Mouse (Mus musculus) NIH3T3 (cell line): Measurements from ENCODE around the gene Rpusd1.

Source experiments
- DNase-seq: peaks from one replicate; pipeline ENCODE4 v3.0.0-alpha.2; 2012; ENCODE audit warnings: low read depth

Rpusd1 gene

GRCm38 (mm10) chr17:25727265-25728008 lies at the start of gene Rpusd1, which contains the start of gene Chtf18:
TSS of gene Rpusd1 (plus strand) at chr17:25727670.
TSS of gene Chtf18 (minus strand) at chr17:25727419.
- peak; percentile 100 for DNase-seq

- DNase-seq = no peak
Observed at GRCm38 (mm10) chr17:25677969-25678368, 49.5 kb upstream of the Rpusd1 start.

GRCm38 (mm10) chr17:25679818-25680217 lies 47.7 kb upstream of the Rpusd1 start:
- no peak for DNase-seq

GRCm38 (mm10) chr17:25681636-25682035 lies 45.8 kb upstream of the Rpusd1 start:
- no peak for DNase-seq

- peak; percentile 51 for DNase-seq
Observed at GRCm38 (mm10) chr17:25686323-25686722, 41.1 kb upstream of the Rpusd1 start.

- no peak for DNase-seq
Observed at GRCm38 (mm10) chr17:25688922-25689321, 38.5 kb upstream of the Rpusd1 start.

GRCm38 (mm10) chr17:25696263-25696662 lies 31.2 kb upstream of the Rpusd1 start:
- DNase-seq = no peak

GRCm38 (mm10) chr17:25698446-25698845 lies 29.0 kb upstream of the Rpusd1 start:
- DNase-seq = peak; percentile 89

- peak; percentile 21 for DNase-seq
Observed at GRCm38 (mm10) chr17:25700863-25701496, 26.5 kb upstream of the Rpusd1 start.

- no peak for DNase-seq
Observed at GRCm38 (mm10) chr17:25709994-25710393, 17.5 kb upstream of the Rpusd1 start.

- peak; percentile 76 for DNase-seq
Observed at GRCm38 (mm10) chr17:25711136-25711535, 16.3 kb upstream of the Rpusd1 start.

- DNase-seq = no peak
Observed at GRCm38 (mm10) chr17:25715627-25716026, 11.8 kb upstream of the Rpusd1 start.

GRCm38 (mm10) chr17:25716130-25716529 lies 11.3 kb upstream of the Rpusd1 start:
- peak; percentile 38 for DNase-seq

- no peak for DNase-seq
Observed at GRCm38 (mm10) chr17:25716711-25717637, 10.5 kb upstream of the Rpusd1 start, which contains the start of gene Gng13. TSS of gene Gng13 (plus strand) at chr17:25717171.

GRCm38 (mm10) chr17:25717691-25718090 lies 9.8 kb upstream of the Rpusd1 start:
- DNase-seq = no peak

GRCm38 (mm10) chr17:25721476-25721875 lies 6.0 kb upstream of the Rpusd1 start:
- DNase-seq = no peak

- no peak for DNase-seq
Observed at GRCm38 (mm10) chr17:25723470-25723869, 4.0 kb upstream of the Rpusd1 start.

- peak; percentile 56 for DNase-seq
Observed at GRCm38 (mm10) chr17:25723919-25724318, 3.6 kb upstream of the Rpusd1 start.

- DNase-seq = no peak
Observed at GRCm38 (mm10) chr17:25725264-25725663, 2.2 kb upstream of the Rpusd1 start.

- DNase-seq = no peak
Observed at GRCm38 (mm10) chr17:25728009-25728270, 470 bp downstream of the Rpusd1 start.

GRCm38 (mm10) chr17:25732082-25732481 lies 4.6 kb downstream of the Rpusd1 start:
- peak; percentile 82 for DNase-seq

GRCm38 (mm10) chr17:25735246-25735645 lies 7.8 kb downstream of the Rpusd1 start:
- DNase-seq = peak; percentile 63

GRCm38 (mm10) chr17:25735745-25736144 lies 8.3 kb downstream of the Rpusd1 start, which contains the start of gene Mslnl:
TSS of gene Mslnl (plus strand) at chr17:25736042.
- peak; percentile 38 for DNase-seq
